ENCODE assay signal across 20 mouse cellular contexts in genomic region chr1:148852990-148853389, GRCm38 (mm10).
DNase-seq lines count a peak whose midpoint lies in the region; ATAC-seq lines count a peak whose summit lies in the region.
"Had no signal": no experiment of that assay in that cellular context is flagged by ENCODE, and none has a peak within 500 bp of the region (broad histone marks: within the 10 kb centered on the region; RNA-seq: fewer than 3 reads in every experiment).

No protein-coding gene starts in this region.

- DNase-seq in frontal cortex, postnatal 25 days (ENCODE audit: low spot score in 2 of 2) = no peak
- peak; percentile 27 for DNase-seq in brain, adult 2 months (ENCODE audit: low read depth, low spot score)
- peak; percentile 24 for DNase-seq in telencephalon, adult 2 months (ENCODE audit: low read depth, low spot score)
- DNase-seq in layer of hippocampus, postnatal 14 days (ENCODE audit: low spot score in 2 of 2) = no peak
- DNase-seq in liver = no peak
- DNase-seq: adrenal gland, adult 2 months; adrenal gland, adult 8-10 months; adrenal gland, postnatal 10 days; adrenal gland, postnatal 14 days; adrenal gland, postnatal 25 days; adrenal gland, postnatal 36 days; B cell, adult 2 months; cerebellum, adult 11 months; cerebellum, adult 11-12 months; cerebellum, adult 18-20 months; cerebellum, adult 2 months had no signal

- ATAC-seq in frontal cortex, adult (ENCODE audit: low TSS enrichment) = peak; percentile 91
- ATAC-seq: activated CD4-positive, CD25-positive, alpha-beta regulatory T cell, adult 4 months; CD4-positive, CD25-positive, alpha-beta regulatory T cell, adult 4 months; Patski had no signal

Comparison
In these comparisons a context has a peak if more than half of its experiments do, and no peak if none do; other contexts are left out.
1. DNase-seq: peak in brain, adult 2 months (single experiment) and telencephalon, adult 2 months (single experiment); none in frontal cortex, postnatal 25 days (0 of 2), layer of hippocampus, postnatal 14 days (0 of 2) and liver (single experiment).